Mouse (Mus musculus): ENCODE data around the gene Cmip. TPM values are rescaled to one million over a fixed set of nuclear protein-coding genes. Genes with fewer than 3 reads are reported as not detected.

Cmip gene
- polyA plus RNA-seq, 1 experiment from 2014 or later, result 27.0 TPM

DNA sequence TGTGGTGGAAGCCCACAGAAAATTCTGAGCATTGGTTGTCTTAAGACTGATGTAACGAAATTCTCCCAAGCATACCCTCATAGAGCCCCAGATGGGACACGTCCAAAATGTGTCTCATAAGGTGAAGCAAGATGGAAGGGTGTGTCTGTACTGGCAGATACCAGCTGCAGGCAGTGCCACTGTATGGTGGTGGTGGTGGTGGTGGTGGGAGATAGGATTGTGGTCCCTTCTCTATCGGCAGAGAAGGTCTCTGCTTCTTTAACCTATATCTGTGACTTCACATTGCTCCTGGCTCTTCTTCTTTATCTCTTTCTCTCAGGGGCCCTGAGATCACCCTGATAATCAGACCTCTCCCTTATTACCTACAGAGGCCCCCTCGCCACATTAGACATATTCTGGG lies 92.7 kb downstream of the Cmip start:
- H3K9me3 ChIP-seq (ENCODE audit: control insufficient read depth, low read length), result no peaks in the 10 kb centered on the region
- 90% methylated on average over 4 of the region's 4 CpGs for WGBS
- no peak overlapping the region for H3K9ac ChIP-seq (ENCODE audit: low read depth, low read length)
- H3K36me3 ChIP-seq (ENCODE audit: control insufficient read depth, insufficient read depth, low read length), result no peaks in the 10 kb centered on the region
- no peak overlapping the region for H3K4me3 ChIP-seq (ENCODE audit: low read depth, low read length)
- ATAC-seq (ENCODE audit: low FRiP score) (no peak), DNase-seq (ENCODE audit: low spot score) (no peak)
- no peaks in the 10 kb centered on the region for H3K27me3 ChIP-seq (ENCODE audit: control insufficient read depth, insufficient read depth, low read length)
- H3K27ac ChIP-seq (ENCODE audit: low read depth, low read length), result no peak overlapping the region
- H3K4me2 ChIP-seq (replicated peaks; ENCODE audit: low read depth, low read length), result no peak overlapping the region
- H3K4me1 ChIP-seq (replicated peaks; ENCODE audit: control insufficient read depth, insufficient read depth, low read length), result peaks cover 4% of the 10 kb centered on the region; the same call in 1 of the 2 replicates

DNA sequence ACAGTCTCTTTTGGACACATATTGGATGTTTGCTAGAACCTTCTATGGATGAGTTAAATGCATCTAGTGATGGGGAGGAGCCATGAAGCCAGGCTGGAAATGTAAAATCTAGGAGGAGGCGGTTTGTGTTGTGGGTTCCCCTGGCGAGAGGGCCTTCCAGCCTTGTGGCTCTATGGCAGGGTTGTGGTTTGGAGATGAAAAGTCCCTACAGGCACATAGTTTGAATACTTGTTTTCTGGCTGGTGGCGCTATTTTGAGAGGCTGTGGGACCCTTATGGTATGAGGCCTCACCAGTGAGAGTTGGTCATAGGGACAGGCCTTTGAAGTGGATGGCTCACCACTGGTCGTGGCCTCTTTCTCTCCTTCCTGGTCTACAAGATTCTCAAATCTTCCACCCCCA lies 95.2 kb downstream of the Cmip start:
- H3K36me3 ChIP-seq (ENCODE audit: control insufficient read depth, insufficient read depth, low read length), result no peaks in the 10 kb centered on the region
- WGBS, result 92% methylated on average over 4 of the region's 4 CpGs
- H3K27me3 ChIP-seq (ENCODE audit: control insufficient read depth, insufficient read depth, low read length), result no peaks in the 10 kb centered on the region
- H3K9me3 ChIP-seq (ENCODE audit: control insufficient read depth, low read length), result no peaks in the 10 kb centered on the region
- no peak overlapping the region for H3K4me3 ChIP-seq (ENCODE audit: low read depth, low read length)
- no peak overlapping the region for H3K27ac ChIP-seq (ENCODE audit: low read depth, low read length)
- no peak overlapping the region for H3K9ac ChIP-seq (ENCODE audit: low read depth, low read length)
- no peak overlapping the region for H3K4me2 ChIP-seq (replicated peaks; ENCODE audit: low read depth, low read length)
- ATAC-seq (ENCODE audit: low FRiP score) (no peak), DNase-seq (ENCODE audit: low spot score) (no peak)
- H3K4me1 ChIP-seq (replicated peaks; ENCODE audit: control insufficient read depth, insufficient read depth, low read length), result peaks cover 4% of the 10 kb centered on the region; the same call in 1 of the 2 replicates

DNA sequence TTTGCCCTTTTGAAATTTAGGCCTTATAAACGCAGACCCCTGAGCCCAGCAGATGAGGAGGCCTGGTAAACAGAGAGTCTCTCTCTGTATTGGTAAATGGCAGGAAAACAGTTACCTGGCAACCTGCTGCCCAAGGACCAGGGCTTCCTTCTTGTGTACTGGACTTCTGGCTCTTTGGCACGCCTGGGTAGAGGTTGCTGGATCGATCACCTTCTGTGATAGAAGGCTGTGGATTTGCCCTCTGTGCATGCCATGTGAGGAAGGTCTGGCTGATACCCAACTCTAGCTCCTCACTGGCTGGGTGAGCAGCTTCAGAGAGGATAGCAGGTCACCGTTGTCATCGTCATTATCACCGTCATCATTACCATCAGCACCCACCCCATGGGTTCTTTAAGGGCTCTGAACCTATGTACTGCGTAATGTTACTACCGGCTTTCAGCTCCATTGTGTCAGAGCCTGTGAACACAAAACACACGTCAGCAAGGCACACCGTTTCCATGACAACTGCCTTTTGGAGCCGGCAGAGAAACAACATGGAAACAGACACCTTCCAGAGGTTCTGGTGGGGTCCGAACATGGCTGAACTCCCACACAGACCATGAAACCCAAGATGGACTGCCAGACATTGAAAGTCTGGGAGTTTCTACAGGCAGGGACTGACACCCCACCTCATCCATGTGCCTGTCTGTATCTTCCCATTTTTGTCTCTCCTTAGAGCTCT lies 98.4 kb downstream of the Cmip start:
- Histone ChIP-seq H3K9ac (ENCODE audit: low read depth, low read length) (no peak overlapping the region), H3K9me3 (ENCODE audit: control insufficient read depth, low read length) (no peaks in the 10 kb centered on the region), H3K4me1 (replicated peaks; ENCODE audit: control insufficient read depth, insufficient read depth, low read length) (no peaks in the 10 kb centered on the region), H3K36me3 (ENCODE audit: control insufficient read depth, insufficient read depth, low read length) (no peaks in the 10 kb centered on the region), H3K27me3 (ENCODE audit: control insufficient read depth, insufficient read depth, low read length) (no peaks in the 10 kb centered on the region), H3K4me3 (ENCODE audit: low read depth, low read length) (no peak overlapping the region), H3K4me2 (replicated peaks; ENCODE audit: low read depth, low read length) (no peak overlapping the region), H3K27ac (ENCODE audit: low read depth, low read length) (no peak overlapping the region)
- ATAC-seq (ENCODE audit: low FRiP score), result no peak
- WGBS, result 74% methylated on average over 12 of the region's 12 CpGs
- DNase-seq (ENCODE audit: low spot score), result no peak

DNA sequence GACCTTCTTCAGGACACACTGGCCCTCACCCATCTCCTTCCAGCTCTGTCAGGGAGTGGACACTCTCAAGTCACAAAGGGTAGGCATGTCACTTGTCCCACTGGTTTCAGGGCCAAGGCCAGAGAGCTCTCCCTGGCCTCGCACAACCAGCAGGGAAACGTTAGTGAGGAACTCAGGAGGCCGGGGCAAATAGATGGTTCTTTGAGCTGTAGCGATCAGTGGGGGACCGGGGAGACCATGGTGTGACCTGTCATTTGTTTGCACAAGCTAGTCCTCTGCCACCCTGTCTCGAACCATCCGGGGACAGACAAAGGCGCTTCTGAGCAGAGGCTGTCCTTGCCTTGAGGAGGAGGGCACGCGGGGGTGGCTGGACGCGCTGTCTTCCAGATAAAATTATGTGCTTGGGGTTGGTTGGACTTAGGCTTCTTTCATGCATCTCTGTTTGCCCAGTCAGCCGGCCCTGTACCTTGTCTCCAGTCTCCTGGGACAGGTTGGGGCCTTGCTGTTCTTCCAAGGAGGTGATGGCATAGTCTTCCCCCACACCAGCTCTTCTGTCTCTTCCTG lies 99.3 kb downstream of the Cmip start:
- no peak overlapping the region for H3K4me3 ChIP-seq (ENCODE audit: low read depth, low read length)
- H3K27me3 ChIP-seq (ENCODE audit: control insufficient read depth, insufficient read depth, low read length), result no peaks in the 10 kb centered on the region
- H3K36me3 ChIP-seq (ENCODE audit: control insufficient read depth, insufficient read depth, low read length), result no peaks in the 10 kb centered on the region
- no peak overlapping the region for H3K27ac ChIP-seq (ENCODE audit: low read depth, low read length)
- H3K9ac ChIP-seq (ENCODE audit: low read depth, low read length), result no peak overlapping the region
- ATAC-seq (ENCODE audit: low FRiP score) (no peak), DNase-seq (ENCODE audit: low spot score) (no peak)
- H3K9me3 ChIP-seq (ENCODE audit: control insufficient read depth, low read length), result no peaks in the 10 kb centered on the region
- H3K4me2 ChIP-seq (replicated peaks; ENCODE audit: low read depth, low read length), result no peak overlapping the region
- WGBS, result 91% methylated on average over 13 of the region's 13 CpGs
- H3K4me1 ChIP-seq (replicated peaks; ENCODE audit: control insufficient read depth, insufficient read depth, low read length), result no peaks in the 10 kb centered on the region

DNA sequence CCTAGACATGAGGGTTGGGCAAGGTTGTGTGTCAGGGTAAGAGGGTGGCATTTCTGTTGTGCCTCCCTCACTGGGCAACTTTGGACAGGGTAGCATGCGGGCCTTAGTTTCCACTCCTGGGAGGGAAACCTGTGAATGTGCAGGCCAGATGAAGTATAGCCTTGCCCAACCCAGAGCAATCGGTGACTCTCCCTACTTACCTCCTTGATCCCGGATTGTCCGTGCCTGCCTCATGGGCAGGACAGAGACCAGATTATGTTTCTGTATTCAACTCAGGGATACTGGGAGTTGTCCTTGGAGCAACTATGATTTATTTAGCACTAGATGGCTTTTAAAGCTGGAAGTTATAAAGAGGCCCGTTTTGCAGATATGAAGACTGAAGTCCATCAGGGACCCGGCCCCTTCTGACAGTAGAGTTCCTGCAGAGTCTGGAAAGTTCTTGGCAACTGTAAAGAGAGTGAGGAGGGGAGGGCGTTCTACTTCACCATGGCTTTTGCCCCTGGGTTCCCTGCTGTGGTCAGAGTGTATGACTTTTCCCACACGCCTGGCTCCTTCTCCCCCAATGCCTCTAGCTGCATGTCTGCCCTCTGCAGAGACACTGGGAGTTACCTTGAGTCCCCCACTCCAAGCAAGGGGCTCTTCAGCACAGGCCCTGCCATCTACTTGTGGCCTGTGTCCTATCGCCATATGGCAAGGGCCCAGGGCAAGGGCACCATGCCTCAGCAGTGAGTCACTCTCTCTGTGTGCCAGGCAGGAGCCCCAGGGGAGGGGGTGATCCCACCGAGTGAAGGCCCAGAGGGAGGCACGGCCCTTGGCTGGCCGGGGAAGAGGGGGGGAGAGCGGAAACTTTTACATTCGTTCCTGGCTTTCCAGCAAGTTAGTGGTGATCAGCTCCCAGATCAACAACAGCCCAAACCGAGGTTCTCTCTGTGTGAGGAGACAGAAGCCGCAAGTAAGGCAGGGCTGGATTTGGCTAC lies 100.9 kb downstream of the Cmip start:
- WGBS, result 93% methylated on average over 15 of the region's 16 CpGs

DNA sequence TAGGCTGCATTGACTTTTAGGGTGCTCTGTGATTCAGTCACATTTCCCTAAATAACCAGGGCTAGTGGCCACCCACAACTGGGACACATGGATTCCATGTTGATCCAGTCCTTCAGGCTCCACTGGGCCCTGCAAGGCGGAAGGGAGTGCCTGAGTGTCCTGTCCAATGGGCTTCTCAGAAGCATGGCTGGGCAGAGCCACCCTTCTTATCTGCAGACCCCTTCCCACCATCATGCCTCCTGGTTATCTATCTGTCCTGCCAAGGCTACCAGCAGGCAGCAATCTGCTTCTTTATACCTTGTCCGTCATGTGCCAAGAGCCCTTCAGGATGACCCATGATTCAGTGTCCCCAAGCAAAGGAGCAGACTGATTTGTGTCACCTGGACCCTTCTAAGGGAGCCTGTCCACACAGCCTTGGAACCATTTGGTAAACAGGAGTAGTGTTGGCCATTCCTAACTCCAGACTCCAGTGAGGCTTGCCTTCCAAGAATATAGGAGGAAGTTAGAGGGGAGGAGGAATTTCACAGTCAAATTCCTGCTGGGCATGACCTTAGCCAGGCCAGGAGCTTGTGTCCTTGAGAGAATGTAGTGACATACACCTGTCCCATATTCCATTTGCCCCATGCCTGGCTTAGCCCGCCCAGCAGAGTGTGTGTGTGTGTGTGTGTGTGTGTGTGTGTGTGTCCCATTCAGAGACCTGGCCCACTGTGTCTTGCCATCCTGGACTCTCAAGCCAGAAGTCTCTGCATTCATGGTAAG lies 103.5 kb downstream of the Cmip start:
- Histone ChIP-seq H3K9me3 (ENCODE audit: control insufficient read depth, low read length) (no peaks in the 10 kb centered on the region), H3K27me3 (ENCODE audit: control insufficient read depth, insufficient read depth, low read length) (no peaks in the 10 kb centered on the region), H3K4me2 (replicated peaks; ENCODE audit: low read depth, low read length) (no peak overlapping the region), H3K4me1 (replicated peaks; ENCODE audit: control insufficient read depth, insufficient read depth, low read length) (no peaks in the 10 kb centered on the region), H3K36me3 (ENCODE audit: control insufficient read depth, insufficient read depth, low read length) (no peaks in the 10 kb centered on the region), H3K4me3 (ENCODE audit: low read depth, low read length) (no peak overlapping the region), H3K27ac (ENCODE audit: low read depth, low read length) (no peak overlapping the region), H3K9ac (ENCODE audit: low read depth, low read length) (no peak overlapping the region)
- 92% methylated on average over 3 of the region's 3 CpGs for WGBS
- no peak for ATAC-seq (ENCODE audit: low FRiP score)
- no peak for DNase-seq (ENCODE audit: low spot score)

More for the DNA sequence above, 100.9 kb downstream of the Cmip start:
- DNase-seq (ENCODE audit: low spot score), result no peak
- no peaks in the 10 kb centered on the region for H3K27me3 ChIP-seq (ENCODE audit: control insufficient read depth, insufficient read depth, low read length)
- no peak overlapping the region for H3K4me3 ChIP-seq (ENCODE audit: low read depth, low read length)
- no peaks in the 10 kb centered on the region for H3K36me3 ChIP-seq (ENCODE audit: control insufficient read depth, insufficient read depth, low read length)
- no peaks in the 10 kb centered on the region for H3K4me1 ChIP-seq (replicated peaks; ENCODE audit: control insufficient read depth, insufficient read depth, low read length)
- H3K27ac ChIP-seq (ENCODE audit: low read depth, low read length), result no peak overlapping the region
- no peaks in the 10 kb centered on the region for H3K9me3 ChIP-seq (ENCODE audit: control insufficient read depth, low read length)
- no peak overlapping the region for H3K9ac ChIP-seq (ENCODE audit: low read depth, low read length)
- H3K4me2 ChIP-seq (replicated peaks; ENCODE audit: low read depth, low read length), result no peak overlapping the region
- no peak for ATAC-seq (ENCODE audit: low FRiP score)

DNA sequence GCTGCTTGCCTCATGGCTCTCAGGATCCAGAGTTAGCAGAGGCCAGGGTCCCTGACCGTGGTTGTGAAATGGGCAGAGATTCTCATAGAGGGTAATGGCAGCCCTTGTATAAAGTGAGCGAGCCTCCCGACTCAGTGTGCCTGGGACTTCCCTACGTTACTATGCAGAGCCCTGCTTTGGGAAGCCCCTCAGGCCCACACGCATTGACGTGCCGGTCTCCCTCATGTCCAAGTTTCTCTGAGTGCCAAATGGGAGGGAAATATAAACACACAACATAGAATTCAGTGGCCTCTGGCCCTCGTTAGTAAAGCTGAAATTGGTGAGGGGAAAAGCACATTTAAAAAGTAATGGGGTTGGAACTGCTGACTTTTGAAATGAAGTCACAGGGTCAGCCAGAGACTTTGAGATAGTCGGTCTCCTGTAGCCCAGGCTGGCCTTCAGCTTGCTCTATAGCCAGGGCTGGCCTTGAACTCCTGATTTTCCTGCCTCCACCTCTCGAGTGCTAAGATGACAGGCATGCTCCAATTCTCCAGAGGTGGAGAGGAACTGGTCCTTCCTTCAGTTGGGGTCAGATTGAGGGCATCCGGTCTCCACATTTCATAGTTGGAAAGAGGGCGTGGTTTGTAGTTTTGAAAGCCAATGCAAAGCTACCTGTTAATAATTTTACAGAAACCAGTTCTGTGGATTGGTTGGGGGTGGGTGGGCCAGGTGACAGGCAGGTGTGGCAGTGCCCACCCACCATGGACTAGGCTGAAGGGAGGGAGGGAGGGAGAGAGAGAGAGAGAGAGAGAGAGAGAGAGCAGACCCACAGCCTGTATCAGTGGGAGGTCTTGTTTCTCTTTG lies 105.0 kb downstream of the Cmip start:
- no peak for DNase-seq (ENCODE audit: low spot score)
- no peaks in the 10 kb centered on the region for H3K27me3 ChIP-seq (ENCODE audit: control insufficient read depth, insufficient read depth, low read length)
- WGBS, result 88% methylated on average over 12 of the region's 12 CpGs
- no peak for ATAC-seq (ENCODE audit: low FRiP score)
- H3K4me3 ChIP-seq (ENCODE audit: low read depth, low read length), result no peak overlapping the region
- H3K4me1 ChIP-seq (replicated peaks; ENCODE audit: control insufficient read depth, insufficient read depth, low read length), result no peaks in the 10 kb centered on the region
- H3K9ac ChIP-seq (ENCODE audit: low read depth, low read length), result no peak overlapping the region
- no peak overlapping the region for H3K27ac ChIP-seq (ENCODE audit: low read depth, low read length)
- H3K36me3 ChIP-seq (ENCODE audit: control insufficient read depth, insufficient read depth, low read length), result no peaks in the 10 kb centered on the region
- no peaks in the 10 kb centered on the region for H3K9me3 ChIP-seq (ENCODE audit: control insufficient read depth, low read length)
- H3K4me2 ChIP-seq (replicated peaks; ENCODE audit: low read depth, low read length), result no peak overlapping the region

DNA sequence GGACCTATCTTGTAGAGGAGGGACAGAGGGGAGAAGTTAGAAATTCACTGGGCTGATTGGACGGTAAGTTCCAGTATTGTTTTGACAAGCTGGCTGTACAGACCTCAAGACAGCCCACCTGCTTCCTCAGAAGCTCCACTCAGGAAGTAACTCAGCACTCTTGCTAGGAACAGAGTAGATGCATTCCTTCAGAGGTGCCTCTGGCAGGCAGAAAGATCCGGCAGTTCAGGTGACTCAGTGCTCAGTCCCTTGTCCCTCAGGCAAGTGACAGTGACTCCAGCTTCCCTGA lies 105.5 kb downstream of the Cmip start:
- DNase-seq (ENCODE audit: low spot score) (no peak), ATAC-seq (ENCODE audit: low FRiP score) (no peak)
- Histone ChIP-seq H3K27me3 (ENCODE audit: control insufficient read depth, insufficient read depth, low read length) (no peaks in the 10 kb centered on the region), H3K9ac (ENCODE audit: low read depth, low read length) (no peak overlapping the region), H3K36me3 (ENCODE audit: control insufficient read depth, insufficient read depth, low read length) (no peaks in the 10 kb centered on the region), H3K4me1 (replicated peaks; ENCODE audit: control insufficient read depth, insufficient read depth, low read length) (no peaks in the 10 kb centered on the region), H3K9me3 (ENCODE audit: control insufficient read depth, low read length) (no peaks in the 10 kb centered on the region), H3K4me3 (ENCODE audit: low read depth, low read length) (no peak overlapping the region), H3K27ac (ENCODE audit: low read depth, low read length) (no peak overlapping the region), H3K4me2 (replicated peaks; ENCODE audit: low read depth, low read length) (no peak overlapping the region)
- 51% methylated on average over 2 of the region's 2 CpGs for WGBS

Data from hindbrain, embryonic 11.5 days (tissue).